Mouse (Mus musculus) neural tube, embryonic 12.5 days (tissue): ENCODE results near the gene Snx14. TPM values are rescaled to one million over a fixed set of nuclear protein-coding genes. Genes with fewer than 3 reads are reported as not detected.
A peak's percentile ranks its signal among the peaks of the same experiment; 100 is the strongest.

Experiments used
- ATAC-seq: fragments of 200-750 bp; cut with Nextera tagmentation; 2 replicates; pipeline ENCODE4 v1.8.0; 2017; ENCODE audit warnings: low read depth, mild to moderate bottlenecking, moderate TSS enrichment, moderate library complexity; ENCODE audit not compliant: low FRiP score
- H3K27ac ChIP-seq: fragments of 300-500 bp; sonication (generic); 2 replicates; pipeline ENCODE4 v1.5.1; 2016
- H3K27me3 ChIP-seq: fragments of 300-500 bp; sonication (generic); replicated peaks from 2 replicates; pipeline ENCODE4 v1.6.1; 2016; ENCODE audit warnings: mild to moderate bottlenecking
- H3K36me3 ChIP-seq: fragments of 300-500 bp; sonication (generic); 2 replicates; pipeline ENCODE4 v1.6.1; 2016; ENCODE audit warnings: mild to moderate bottlenecking
- H3K4me1 ChIP-seq: fragments of 300-500 bp; sonication (generic); 2 replicates; pipeline ENCODE4 v1.6.1; 2016
- H3K4me2 ChIP-seq: fragments of 300-500 bp; sonication (generic); replicated peaks from 2 replicates; pipeline ENCODE4 v1.6.1; 2016; ENCODE audit warnings: mild to moderate bottlenecking
- H3K4me3 ChIP-seq: fragments of 300-500 bp; sonication (generic); 2 replicates; pipeline ENCODE4 v1.5.1; 2016
- H3K9ac ChIP-seq: fragments of 300-500 bp; sonication (generic); 2 replicates; pipeline ENCODE4 v1.6.1; 2016; ENCODE audit warnings: mild to moderate bottlenecking
- H3K9me3 ChIP-seq: fragments of 300-500 bp; sonication (generic); 2 replicates; pipeline ENCODE4 v1.6.1; 2016; ENCODE audit warnings: mild to moderate bottlenecking
- WGBS: fragments of 180-500 bp; shearing (Covaris S2); methylation state at CpG from one replicate; pipeline ENCODE4 v1.1.7; 2016; 5-methylcytosine and 5-hydroxymethylcytosine counted together
- polyA plus RNA-seq: library from polyadenylated mRNA; unstranded; fragments of >200 nt; fragmentation: Nextera tagmentation; extraction: Ambion mirVana; gene quantifications from 2 replicates; pipeline ENCODE4 v1.2.1, GENCODE M21; 2016

The Snx14 gene
- polyA plus RNA-seq, 1 experiment from 2014 or later, result 22.3 TPM

DNA sequence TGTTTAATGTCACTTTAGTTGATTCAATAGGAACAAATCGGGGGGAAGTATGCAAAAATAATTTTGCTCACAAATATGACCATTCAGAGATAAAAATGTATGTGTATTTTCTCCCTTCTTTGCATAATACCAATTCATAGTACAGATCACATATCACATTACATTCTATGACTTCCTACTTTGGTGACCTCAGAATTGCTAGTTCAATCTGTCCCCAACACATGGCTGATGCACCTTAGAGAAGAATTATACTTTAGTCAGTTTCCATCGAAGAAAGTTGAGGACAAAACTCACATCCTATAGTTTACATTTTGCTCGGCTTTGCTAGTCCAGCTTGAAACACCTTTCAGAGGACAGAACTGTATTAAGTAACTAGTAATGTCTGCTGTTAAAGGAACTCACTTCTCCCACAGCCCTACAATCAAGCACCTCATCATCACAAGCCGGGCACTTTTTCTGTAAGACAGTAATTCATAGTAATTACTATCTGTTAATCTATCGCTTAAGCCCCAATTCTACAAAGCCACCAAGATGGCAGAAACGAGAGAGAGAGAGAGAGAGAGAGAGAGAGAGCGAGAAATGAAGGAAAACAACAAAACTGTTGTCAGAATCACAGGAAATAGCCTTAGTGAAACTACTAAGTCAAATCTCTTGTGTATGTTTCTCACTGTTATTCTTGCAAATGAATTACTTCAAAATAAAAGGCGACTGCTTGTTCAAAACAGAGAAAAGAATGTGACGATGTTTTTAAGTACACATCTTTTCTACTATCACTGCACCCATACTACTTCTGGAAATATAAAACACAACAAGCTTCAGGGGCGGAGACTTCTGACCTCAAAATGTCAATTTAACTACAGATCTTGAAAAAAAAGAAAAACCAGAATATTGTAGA is 1.2 kb downstream of the Snx14 start:
- no peaks in the 10 kb centered on the region for H3K36me3 ChIP-seq
- H3K27ac ChIP-seq, result no peak overlapping the region
- no peak for ATAC-seq
- peak overlapping the region; percentile 93 for H3K4me2 ChIP-seq
- H3K9me3 ChIP-seq, result no peaks in the 10 kb centered on the region
- H3K4me1 ChIP-seq, result peaks cover 3% of the 10 kb centered on the region; the same call in 1 of the 2 replicates
- peak overlapping the region; percentile 70; the same call in 1 of the 2 replicates for H3K9ac ChIP-seq
- peak overlapping the region; percentile 64 for H3K4me3 ChIP-seq
- WGBS, result 59% methylated on average over 10 of the region's 10 CpGs
- H3K27me3 ChIP-seq, result no peaks in the 10 kb centered on the region

DNA sequence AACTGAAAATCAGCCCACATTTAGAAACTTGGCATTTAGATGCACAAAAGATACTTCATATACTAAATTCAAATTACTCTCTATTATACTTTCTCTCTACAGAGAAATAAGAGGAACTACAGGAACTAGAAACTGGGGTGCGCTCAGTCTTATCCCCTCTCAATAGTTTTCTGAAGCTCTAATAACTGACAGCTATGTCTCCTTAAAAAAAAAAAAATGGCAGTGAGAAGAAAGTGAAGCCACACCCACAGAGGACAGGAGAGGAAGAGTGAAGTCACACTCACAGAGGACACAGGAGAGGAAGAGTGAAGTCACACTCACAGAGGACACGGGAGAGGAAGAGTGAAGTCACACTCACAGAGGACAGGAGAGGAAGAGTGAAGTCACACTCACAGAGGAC is 14.4 kb downstream of the Snx14 start:
- H3K27me3 ChIP-seq, result no peaks in the 10 kb centered on the region
- ATAC-seq, result no peak
- H3K4me2 ChIP-seq, result no peak overlapping the region
- WGBS, result 93% methylated on average over 2 of the region's 2 CpGs
- H3K9me3 ChIP-seq, result no peaks in the 10 kb centered on the region
- H3K9ac ChIP-seq, result no peak overlapping the region
- no peaks in the 10 kb centered on the region for H3K4me1 ChIP-seq
- H3K4me3 ChIP-seq, result no peak overlapping the region
- no peak overlapping the region for H3K27ac ChIP-seq
- peaks cover 9% of the 10 kb centered on the region; the same call in 1 of the 2 replicates for H3K36me3 ChIP-seq

DNA sequence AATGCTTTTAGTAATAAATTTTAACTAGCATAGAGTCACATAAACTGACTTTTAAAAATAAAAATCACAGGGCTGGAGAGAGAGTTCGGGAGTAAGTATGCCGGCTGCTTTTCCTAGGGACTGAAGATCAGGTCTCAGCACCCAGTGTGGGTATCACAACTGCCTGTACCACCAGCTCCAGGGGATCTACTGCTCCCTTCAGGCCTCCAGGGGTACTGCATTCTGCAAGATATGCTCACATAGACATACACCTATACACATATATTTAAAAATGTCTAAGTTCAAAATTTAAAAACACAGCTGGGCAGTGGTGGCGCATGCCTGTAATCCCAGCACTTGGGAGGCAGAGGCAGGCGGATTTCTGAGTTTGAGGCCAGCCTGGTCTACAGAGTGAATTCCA is 16.3 kb downstream of the Snx14 start:
- Histone ChIP-seq H3K4me1 (no peaks in the 10 kb centered on the region), H3K9ac (no peak overlapping the region), H3K27ac (no peak overlapping the region), H3K4me3 (no peak overlapping the region), H3K4me2 (no peak overlapping the region), H3K9me3 (no peaks in the 10 kb centered on the region), H3K36me3 (peaks cover 9% of the 10 kb centered on the region; the same call in 1 of the 2 replicates), H3K27me3 (no peaks in the 10 kb centered on the region)
- WGBS, result 92% methylated on average over 4 of the region's 4 CpGs
- ATAC-seq, result no peak

GRCm38 (mm10) chr9:88416752-88417151 is 22.0 kb downstream of the Snx14 start:
- WGBS, result 76% methylated on average over 1 of the region's 1 CpGs
- no peak overlapping the region for H3K4me3 ChIP-seq
- no peak for ATAC-seq
- H3K9ac ChIP-seq, result no peak overlapping the region
- no peak overlapping the region for H3K27ac ChIP-seq
- H3K9me3 ChIP-seq, result no peaks in the 10 kb centered on the region
- H3K4me2 ChIP-seq, result no peak overlapping the region
- 0 out of 2 replicates have a peak, but pooled peaks cover 3% of the 10 kb centered on the region for H3K36me3 ChIP-seq
- H3K4me1 ChIP-seq, result no peaks in the 10 kb centered on the region
- no peaks in the 10 kb centered on the region for H3K27me3 ChIP-seq

GRCm38 (mm10) chr9:88409978-88410377 is 28.8 kb downstream of the Snx14 start:
- Histone ChIP-seq H3K4me2 (no peak overlapping the region), H3K9ac (no peak overlapping the region), H3K36me3 (peaks cover 4% of the 10 kb centered on the region; the same call in 1 of the 2 replicates), H3K9me3 (no peaks in the 10 kb centered on the region), H3K4me3 (no peak overlapping the region), H3K27me3 (no peaks in the 10 kb centered on the region), H3K4me1 (no peaks in the 10 kb centered on the region), H3K27ac (no peak overlapping the region)
- ATAC-seq, result no peak
- WGBS, result 88% methylated on average over 2 of the region's 2 CpGs

DNA sequence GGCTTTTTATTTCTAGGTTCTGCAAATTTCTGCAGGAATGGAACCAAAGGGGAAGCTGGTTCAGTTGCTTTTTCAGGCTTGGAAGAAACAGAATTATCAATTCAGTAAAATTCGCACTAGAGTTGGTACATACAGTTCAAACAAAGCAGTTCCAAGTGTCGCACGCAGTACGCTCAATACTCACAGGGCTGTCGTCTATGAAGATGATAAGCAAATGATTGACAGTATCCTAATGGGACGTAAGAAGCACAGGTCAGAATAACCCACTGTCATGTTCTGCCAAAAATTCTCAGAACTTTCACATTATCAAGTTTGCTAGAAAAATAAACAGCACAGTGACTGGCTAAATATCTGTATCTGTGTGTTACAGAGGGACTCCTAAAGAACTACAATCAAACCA is 34.2 kb downstream of the Snx14 start:
- no peak overlapping the region for H3K4me3 ChIP-seq
- H3K27ac ChIP-seq, result no peak overlapping the region
- H3K36me3 ChIP-seq, result peaks cover 14% of the 10 kb centered on the region
- H3K4me2 ChIP-seq, result no peak overlapping the region
- no peaks in the 10 kb centered on the region for H3K27me3 ChIP-seq
- no peaks in the 10 kb centered on the region for H3K4me1 ChIP-seq
- 91% methylated on average over 6 of the region's 6 CpGs for WGBS
- no peak for ATAC-seq
- no peak overlapping the region for H3K9ac ChIP-seq
- no peaks in the 10 kb centered on the region for H3K9me3 ChIP-seq

GRCm38 (mm10) chr9:88404088-88404487 is 34.7 kb downstream of the Snx14 start:
- Histone ChIP-seq H3K4me1 (no peaks in the 10 kb centered on the region), H3K4me2 (no peak overlapping the region), H3K27me3 (no peaks in the 10 kb centered on the region), H3K9me3 (no peaks in the 10 kb centered on the region), H3K4me3 (no peak overlapping the region), H3K9ac (no peak overlapping the region), H3K27ac (no peak overlapping the region), H3K36me3 (peaks cover 14% of the 10 kb centered on the region)
- ATAC-seq, result no peak
- WGBS, result 67% methylated on average over 10 of the region's 10 CpGs

- ATAC-seq, result no peak
- no peak overlapping the region for H3K27ac ChIP-seq
- no peak overlapping the region for H3K4me3 ChIP-seq
- no peaks in the 10 kb centered on the region for H3K9me3 ChIP-seq
- H3K9ac ChIP-seq, result no peak overlapping the region
- WGBS, result 85% methylated on average over 1 of the region's 1 CpGs
- no peaks in the 10 kb centered on the region for H3K4me1 ChIP-seq
- no peak overlapping the region for H3K4me2 ChIP-seq
- no peaks in the 10 kb centered on the region for H3K27me3 ChIP-seq
- H3K36me3 ChIP-seq, result peaks cover 21% of the 10 kb centered on the region
Observed at GRCm38 (mm10) chr9:88398461-88398860, 40.3 kb downstream of the Snx14 start.

DNA sequence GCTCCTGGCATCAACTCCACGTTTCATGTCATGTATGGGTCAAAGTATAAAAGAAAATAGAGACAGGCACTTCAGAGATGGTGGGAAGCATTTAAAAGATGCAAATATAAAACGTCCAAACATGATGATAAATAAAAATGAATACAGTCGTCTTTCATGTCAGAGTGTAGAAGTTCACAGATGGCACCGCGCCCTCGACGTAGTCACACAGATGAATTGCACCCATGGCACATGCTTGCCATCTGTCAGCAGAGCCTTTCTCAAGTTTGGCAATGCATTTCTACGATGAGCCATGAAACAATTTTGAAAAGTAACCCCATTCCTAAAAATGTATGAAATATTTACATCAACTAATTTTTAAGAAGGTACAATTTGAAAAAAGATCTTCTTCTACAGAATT is 43.9 kb downstream of the Snx14 start:
- Histone ChIP-seq H3K4me1 (no peaks in the 10 kb centered on the region), H3K27me3 (no peaks in the 10 kb centered on the region), H3K27ac (no peak overlapping the region), H3K9me3 (no peaks in the 10 kb centered on the region), H3K9ac (no peak overlapping the region), H3K4me3 (no peak overlapping the region), H3K36me3 (peaks cover 23% of the 10 kb centered on the region), H3K4me2 (no peak overlapping the region)
- ATAC-seq, result no peak
- WGBS, result 76% methylated on average over 8 of the region's 8 CpGs

DNA sequence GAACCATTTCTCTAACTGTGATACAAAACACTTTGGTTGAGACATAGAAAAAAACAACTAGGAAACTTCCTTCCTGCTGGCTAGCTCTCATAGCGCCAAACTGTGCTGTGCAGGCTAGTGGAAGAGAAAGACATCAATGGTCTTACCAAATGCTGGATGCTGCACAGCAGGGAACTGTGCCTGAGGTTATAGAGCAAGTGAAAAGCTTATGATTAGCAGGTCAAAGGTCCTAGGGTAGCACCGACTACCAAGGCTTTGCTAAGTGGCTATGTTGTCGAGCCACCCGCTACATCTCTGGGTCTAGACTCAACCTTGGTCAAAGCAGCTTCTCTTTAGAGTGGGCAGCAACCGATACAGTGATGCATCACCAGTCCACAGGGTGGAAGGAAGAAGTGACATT is 49.9 kb downstream of the Snx14 start:
- Histone ChIP-seq H3K27ac (no peak overlapping the region), H3K9ac (no peak overlapping the region), H3K27me3 (no peaks in the 10 kb centered on the region), H3K4me3 (no peak overlapping the region), H3K36me3 (peaks cover 22% of the 10 kb centered on the region), H3K9me3 (no peaks in the 10 kb centered on the region), H3K4me2 (no peak overlapping the region), H3K4me1 (no peaks in the 10 kb centered on the region)
- WGBS, result 76% methylated on average over 5 of the region's 5 CpGs
- ATAC-seq, result no peak

DNA sequence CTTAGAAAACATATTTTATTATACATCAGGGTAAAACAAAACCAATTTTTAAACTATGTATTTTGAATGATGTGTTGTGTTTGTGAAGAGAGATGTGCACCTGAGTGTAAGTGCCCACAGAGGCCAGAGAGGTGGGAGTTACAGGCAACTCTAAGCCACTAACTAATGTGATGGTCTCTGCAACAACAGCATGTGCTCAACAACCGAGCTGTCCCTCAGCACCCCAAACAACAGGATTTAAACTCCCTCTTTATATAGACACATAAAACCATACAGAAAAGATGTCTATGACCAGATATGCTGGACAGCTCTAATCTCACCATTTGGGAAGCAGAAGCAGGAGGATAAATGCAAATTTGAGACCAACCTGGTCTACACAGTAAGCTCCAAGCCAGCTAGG is 58.2 kb downstream of the Snx14 start:
- ATAC-seq, result no peak

GRCm38 (mm10) chr9:88380076-88380475 is 58.7 kb downstream of the Snx14 start:
- Histone ChIP-seq H3K9ac (no peak overlapping the region), H3K4me1 (no peaks in the 10 kb centered on the region), H3K36me3 (peaks cover 29% of the 10 kb centered on the region; the same call in 1 of the 2 replicates), H3K9me3 (no peaks in the 10 kb centered on the region), H3K27me3 (no peaks in the 10 kb centered on the region), H3K4me2 (no peak overlapping the region), H3K4me3 (no peak overlapping the region), H3K27ac (no peak overlapping the region)
- no peak for ATAC-seq
- WGBS, result 79% methylated on average over 7 of the region's 7 CpGs

More for the DNA sequence above, 58.2 kb downstream of the Snx14 start:
- Histone ChIP-seq H3K4me2 (no peak overlapping the region), H3K27ac (no peak overlapping the region), H3K36me3 (peaks cover 29% of the 10 kb centered on the region; the same call in 1 of the 2 replicates), H3K9ac (no peak overlapping the region), H3K4me1 (no peaks in the 10 kb centered on the region), H3K4me3 (no peak overlapping the region), H3K27me3 (no peaks in the 10 kb centered on the region), H3K9me3 (no peaks in the 10 kb centered on the region)
- WGBS, result 85% methylated on average over 1 of the region's 1 CpGs

DNA sequence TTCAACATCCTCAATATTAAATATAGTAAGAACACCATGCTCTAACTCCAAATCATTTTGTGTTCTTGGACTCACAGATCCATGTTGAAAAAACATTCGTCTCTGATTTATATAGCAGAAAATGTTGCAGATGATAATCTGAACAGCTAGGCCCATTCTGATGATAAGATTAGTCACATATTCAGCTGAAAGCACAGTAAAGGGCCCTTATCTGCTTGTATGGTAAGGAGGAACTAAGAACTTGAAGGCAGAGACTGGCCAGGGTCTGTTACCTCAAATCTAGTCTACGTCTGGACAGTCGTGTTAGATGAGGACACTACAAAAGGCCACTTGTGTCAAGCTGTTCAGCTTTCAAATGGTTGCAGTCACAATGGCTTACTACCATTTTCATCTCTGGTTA is 59.7 kb downstream of the Snx14 start:
- H3K9me3 ChIP-seq, result no peaks in the 10 kb centered on the region
- no peak overlapping the region for H3K4me2 ChIP-seq
- ATAC-seq, result no peak
- H3K4me3 ChIP-seq, result no peak overlapping the region
- 87% methylated on average over 3 of the region's 3 CpGs for WGBS
- H3K9ac ChIP-seq, result no peak overlapping the region
- peaks cover 26% of the 10 kb centered on the region; the same call in 1 of the 2 replicates for H3K36me3 ChIP-seq
- H3K27me3 ChIP-seq, result no peaks in the 10 kb centered on the region
- H3K27ac ChIP-seq, result no peak overlapping the region
- H3K4me1 ChIP-seq, result no peaks in the 10 kb centered on the region
